In genomic region chr13:52618592-52618991, GRCm38 (mm10) we compare ENCODE assay signal across 22 mouse cellular contexts. TPM values are rescaled to one million over a fixed set of nuclear protein-coding genes. Genes with fewer than 3 reads are reported as not detected.
A peak's percentile ranks its signal among the peaks of the same experiment; 100 is the strongest.
DNase-seq lines count a peak whose midpoint lies in the region; ATAC-seq and TF ChIP-seq lines count a peak whose summit lies in the region.
"Had no signal": no experiment of that assay in that cellular context is flagged by ENCODE, and none has a peak within 500 bp of the region (broad histone marks: within the 10 kb centered on the region; RNA-seq: fewer than 3 reads in every experiment).

No protein-coding gene starts in this region.

- no peaks in the 10 kb centered on the region for H3K79me2 ChIP-seq in heart, adult 2 months (replicated peaks; ENCODE audit: control insufficient read depth, insufficient read depth, low read length)

- no peak overlapping the region for H3K9ac ChIP-seq in hindbrain, embryonic 13.5 days
- no peak overlapping the region for H3K9ac ChIP-seq in heart, adult 2 months (ENCODE audit: low read depth, low read length)
- no peak overlapping the region for H3K9ac ChIP-seq in kidney, embryonic 16.5 days (replicated peaks; ENCODE audit: low read length)
- H3K9ac ChIP-seq: embryonic facial prominence, embryonic 13.5 days; forebrain, embryonic 12.5 days; heart, embryonic 15.5 days; hindbrain, embryonic 15.5 days had no signal

- no peaks in the 10 kb centered on the region for H3K27me3 ChIP-seq in hindbrain, embryonic 10.5 days (ENCODE audit: insufficient read depth, poor library complexity, severe bottlenecking)
- H3K27me3 ChIP-seq in hindbrain, embryonic 13.5 days: no peaks in the 10 kb centered on the region
- H3K27me3 ChIP-seq in splenic B cell, adult 2 months (ENCODE audit: control insufficient read depth, insufficient read depth, low read length, poor library complexity, severe bottlenecking): no peaks in the 10 kb centered on the region
- H3K27me3 ChIP-seq in heart, adult 2 months (ENCODE audit: control insufficient read depth, insufficient read depth, low read length): no peaks in the 10 kb centered on the region
- no peaks in the 10 kb centered on the region for H3K27me3 ChIP-seq in kidney, embryonic 16.5 days (ENCODE audit: insufficient read depth, low read length)
- H3K27me3 ChIP-seq: embryonic facial prominence, embryonic 13.5 days; forebrain, embryonic 12.5 days; heart, embryonic 15.5 days; hindbrain, embryonic 15.5 days had no signal

- 90% methylated on average over 4 of the region's 4 CpGs for WGBS in hindbrain, embryonic 10.5 days
- WGBS in hindbrain, embryonic 13.5 days: 93% methylated on average over 4 of the region's 4 CpGs
- WGBS in heart, adult 2 months: 58% methylated on average over 4 of the region's 4 CpGs
- WGBS in kidney, embryonic 16.5 days: 53% methylated on average over 4 of the region's 4 CpGs

- H3K27ac ChIP-seq in hindbrain, embryonic 10.5 days: 0 out of 2 replicates have a peak overlapping the region, but pooled peaks have one; percentile 5
- no peak overlapping the region for H3K27ac ChIP-seq in hindbrain, embryonic 13.5 days
- no peak overlapping the region for H3K27ac ChIP-seq in heart, adult 2 months
- H3K27ac ChIP-seq in kidney, embryonic 16.5 days (ENCODE audit: low read length): no peak overlapping the region
- H3K27ac ChIP-seq: embryonic facial prominence, embryonic 13.5 days; forebrain, embryonic 12.5 days; gastrocnemius, adult 2 months; heart, embryonic 15.5 days; hindbrain, embryonic 15.5 days had no signal

- intact Hi-C loops in heart, adult 2 months (cut with DNase I): no loop called here

- H3K36me3 ChIP-seq in hindbrain, embryonic 10.5 days: no peaks in the 10 kb centered on the region
- H3K36me3 ChIP-seq in hindbrain, embryonic 13.5 days: no peaks in the 10 kb centered on the region
- peaks cover 35% of the 10 kb centered on the region for H3K36me3 ChIP-seq in splenic B cell, adult 2 months (ENCODE audit: control insufficient read depth, insufficient read depth, low read length, poor library complexity, severe bottlenecking)
- no peaks in the 10 kb centered on the region for H3K36me3 ChIP-seq in heart, adult 2 months (ENCODE audit: control insufficient read depth, insufficient read depth, low read length)
- 0 out of 2 replicates have a peak, but pooled peaks cover 4% of the 10 kb centered on the region for H3K36me3 ChIP-seq in kidney, embryonic 16.5 days (ENCODE audit: insufficient read depth, low read length)
- H3K36me3 ChIP-seq: embryonic facial prominence, embryonic 13.5 days; forebrain, embryonic 12.5 days; hindbrain, embryonic 15.5 days had no signal

- H3K4me3 ChIP-seq in hindbrain, embryonic 10.5 days: no peak overlapping the region
- no peak overlapping the region for H3K4me3 ChIP-seq in hindbrain, embryonic 13.5 days
- H3K4me3 ChIP-seq in heart, adult 2 months: no peak overlapping the region
- no peak overlapping the region for H3K4me3 ChIP-seq in kidney, embryonic 16.5 days (ENCODE audit: low read length)
- H3K4me3 ChIP-seq: embryonic facial prominence, embryonic 13.5 days; forebrain, embryonic 12.5 days; gastrocnemius, adult 2 months; heart, embryonic 15.5 days; hindbrain, embryonic 15.5 days had no signal

- no peak overlapping the region for H3K4me2 ChIP-seq in hindbrain, embryonic 13.5 days
- no peak overlapping the region for H3K4me2 ChIP-seq in kidney, embryonic 16.5 days (replicated peaks; ENCODE audit: low read depth, low read length)
- H3K4me2 ChIP-seq: embryonic facial prominence, embryonic 13.5 days; forebrain, embryonic 12.5 days; heart, embryonic 11.5 days; heart, embryonic 15.5 days; hindbrain, embryonic 15.5 days had no signal

- no peak for TF ChIP-seq CTCF in heart, adult 2 months (IDR thresholded peaks at IDR 0.05)

- no peak for ATAC-seq in hindbrain, embryonic 13.5 days (ENCODE audit: low FRiP score)
- peak; percentile 43 for ATAC-seq in granulocyte monocyte progenitor cell, adult 5-6 weeks (replicated peaks; ENCODE audit: poor library complexity, severe bottlenecking)
- ATAC-seq in kidney, embryonic 16.5 days (ENCODE audit: low FRiP score, low TSS enrichment): no peak; the same call in 1 of the 2 replicates

- no peak for DNase-seq in hindbrain, embryonic 10.5 days (ENCODE audit: low spot score)
- peak; percentile 47 to 53 for DNase-seq in spleen, postnatal 36 days (ENCODE audit: low spot score in 2 of 2)
- DNase-seq in spleen, adult 18-20 months: no peak
- peak; percentile 55 for DNase-seq in splenic B cell, adult 2 months (ENCODE audit: low read depth, low spot score)
- no peak for DNase-seq in heart, adult 2 months
- DNase-seq: adrenal gland, adult 8-10 months; adrenal gland, postnatal 36 days; cerebellum, adult 18-20 months; cerebellum, adult 9-11 months; cerebellum, postnatal 36 days; gastrocnemius, adult 2 months; gastrocnemius, postnatal 36 days; heart, adult 18-20 months; heart, postnatal 14 days had no signal

- TF ChIP-seq EP300 in heart, adult 2 months (IDR thresholded peaks at IDR 0.05; ENCODE audit: insufficient read depth, low read depth, low read length): no peak

- H3K4me1 ChIP-seq in hindbrain, embryonic 10.5 days (replicated peaks): peaks cover 12% of the 10 kb centered on the region; the same call in 1 of the 2 replicates
- no peaks in the 10 kb centered on the region for H3K4me1 ChIP-seq in hindbrain, embryonic 13.5 days (replicated peaks)
- H3K4me1 ChIP-seq in heart, adult 2 months (ENCODE audit: control insufficient read depth, insufficient read depth, low read length): 0 out of 2 replicates have a peak, but pooled peaks cover under 1% of the 10 kb centered on the region
- no peaks in the 10 kb centered on the region for H3K4me1 ChIP-seq in kidney, embryonic 16.5 days (ENCODE audit: insufficient read depth, low read length)
- H3K4me1 ChIP-seq: embryonic facial prominence, embryonic 13.5 days; forebrain, embryonic 12.5 days; hindbrain, embryonic 15.5 days had no signal

- TF ChIP-seq POLR2A in heart, adult 2 months (IDR thresholded peaks at IDR 0.05; ENCODE audit: insufficient read depth, low read depth, low read length): no peak

- H3K9me3 ChIP-seq in hindbrain, embryonic 10.5 days: no peaks in the 10 kb centered on the region
- H3K9me3 ChIP-seq in hindbrain, embryonic 13.5 days: no peaks in the 10 kb centered on the region
- no peaks in the 10 kb centered on the region for H3K9me3 ChIP-seq in kidney, embryonic 16.5 days (ENCODE audit: low read length)
- H3K9me3 ChIP-seq: embryonic facial prominence, embryonic 13.5 days; forebrain, embryonic 12.5 days; heart, embryonic 15.5 days; hindbrain, embryonic 15.5 days had no signal

RNA-seq across cellular contexts. Expression of gene Syk, which starts 35.6 kb away (rescaled TPM):
- polyA plus RNA-seq in hindbrain, embryonic 10.5 days (2016; fragmentation: Nextera tagmentation; extraction: Ambion mirVana): 3.3 and 4.8 TPM in 2 replicates
- polyA plus RNA-seq in hindbrain, embryonic 13.5 days (2015; fragmentation: Nextera tagmentation; extraction: Ambion mirVana): 1.7 and 1.8 TPM in 2 replicates
- 60.0 and 80.7 TPM in 2 replicates for total RNA-seq in granulocyte monocyte progenitor cell, adult 5-6 weeks (2014; fragmentation: Nextera tagmentation)
- 64.1 and 70.9 TPM in 2 replicates for total RNA-seq in granulocyte monocyte progenitor cell, adult 5-6 weeks (2017)
- total RNA-seq in heart, adult 2 months (2021): 10 to 100 TPM; 16.0 to 17.6 TPM
- 14.0 and 19.7 TPM in 2 replicates for polyA plus RNA-seq in heart, adult 2 months (2012; rRNA removed)
- polyA plus RNA-seq in kidney, embryonic 16.5 days (2015; fragmentation: Nextera tagmentation; extraction: Ambion mirVana): 7.5 and 7.6 TPM in 2 replicates

Comparison
In these comparisons a context has a peak if more than half of its experiments do, and no peak if none do; other contexts are left out.
1. DNase-seq: peak in spleen, postnatal 36 days (2 of 2) and splenic B cell, adult 2 months (single experiment); none in hindbrain, embryonic 10.5 days (single experiment), spleen, adult 18-20 months (0 of 2) and heart, adult 2 months (0 of 2).